Mouse (Mus musculus): Measurements from ENCODE around the gene Sms. TPM values are rescaled to one million over a fixed set of nuclear protein-coding genes. Genes with fewer than 3 reads are reported as not detected.

Gene Sms
- polyA plus RNA-seq, 1 experiment, result 81.8 TPM

DNA sequence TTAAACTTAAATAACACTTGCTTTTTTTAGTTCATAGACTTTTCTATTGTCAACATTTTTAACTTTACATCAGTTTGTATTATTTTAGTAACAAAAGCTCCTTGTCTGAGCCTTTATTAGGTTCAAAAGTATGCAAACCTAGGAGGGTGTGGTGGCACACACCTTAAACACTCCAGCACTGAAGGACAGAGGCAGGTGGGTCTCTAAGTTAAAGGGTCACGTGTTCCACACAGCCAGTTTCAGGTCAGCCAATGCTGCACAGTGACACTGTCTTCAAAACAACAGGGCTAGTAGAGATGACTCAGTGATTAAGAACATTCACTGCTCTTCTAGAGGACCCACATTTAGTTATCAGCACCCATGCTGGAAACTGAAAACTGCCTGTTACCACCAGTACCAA is 43.1 kb downstream of the Sms start:
- no peak for DNase-seq
- Histone ChIP-seq H3K27ac (ENCODE audit: insufficient read depth, low read length) (no peak overlapping the region), H3K27me3 (ENCODE audit: control insufficient read depth, insufficient read depth, low read length) (no peaks in the 10 kb centered on the region), H3K4me1 (ENCODE audit: control insufficient read depth, insufficient read depth, low read length) (no peaks in the 10 kb centered on the region), H3K4me3 (replicated peaks; ENCODE audit: insufficient read depth, low read depth, low read length) (no peak overlapping the region)
- 85% methylated on average over 1 of the region's 1 CpGs for WGBS
- no peak for TF ChIP-seq CTCF (IDR thresholded peaks at IDR 0.05; ENCODE audit: borderline replicate concordance, insufficient read depth, low read depth, low read length)
- no peak for TF ChIP-seq POLR2A (IDR thresholded peaks at IDR 0.05; ENCODE audit: borderline replicate concordance, insufficient read depth, low read length)

GRCm38 (mm10) chrX:157447431-157447830 is 44.7 kb downstream of the Sms start:
- DNase-seq, result no peak
- H3K27me3 ChIP-seq (ENCODE audit: control insufficient read depth, insufficient read depth, low read length), result no peaks in the 10 kb centered on the region
- WGBS, result 88% methylated on average over 6 of the region's 6 CpGs
- H3K4me1 ChIP-seq (ENCODE audit: control insufficient read depth, insufficient read depth, low read length), result no peaks in the 10 kb centered on the region
- H3K4me3 ChIP-seq (replicated peaks; ENCODE audit: insufficient read depth, low read depth, low read length), result no peak overlapping the region
- H3K27ac ChIP-seq (ENCODE audit: insufficient read depth, low read length), result no peak overlapping the region
- TF ChIP-seq CTCF (IDR thresholded peaks at IDR 0.05; ENCODE audit: borderline replicate concordance, insufficient read depth, low read depth, low read length) (no peak), POLR2A (IDR thresholded peaks at IDR 0.05; ENCODE audit: borderline replicate concordance, insufficient read depth, low read length) (no peak)

- no peaks in the 10 kb centered on the region for H3K27me3 ChIP-seq (ENCODE audit: control insufficient read depth, insufficient read depth, low read length)
Measured at GRCm38 (mm10) chrX:157434768-157435167, 57.3 kb downstream of the Sms start.

DNA sequence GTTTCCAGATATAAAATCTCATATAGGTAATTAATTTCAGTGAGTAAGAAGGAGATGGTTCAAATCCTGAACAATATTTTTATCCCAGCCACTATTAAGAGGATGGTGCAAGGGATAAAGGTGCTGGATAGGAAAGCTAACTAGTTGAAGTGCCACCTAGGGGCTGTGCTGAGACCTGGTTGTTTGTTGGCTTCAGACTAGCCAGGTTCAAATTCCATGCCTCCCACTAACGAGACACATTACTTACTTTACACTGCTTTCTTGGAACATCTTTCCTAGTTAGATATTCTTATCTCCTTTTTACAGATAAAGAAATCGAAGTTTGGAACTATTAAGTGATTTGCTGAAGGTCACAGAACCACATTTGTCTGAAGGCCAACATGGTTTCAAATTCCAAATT is 72.6 kb downstream of the Sms start:
- Histone ChIP-seq H3K27me3 (ENCODE audit: control insufficient read depth, insufficient read depth, low read length) (no peaks in the 10 kb centered on the region), H3K27ac (ENCODE audit: insufficient read depth, low read length) (no peak overlapping the region), H3K4me1 (ENCODE audit: control insufficient read depth, insufficient read depth, low read length) (no peaks in the 10 kb centered on the region), H3K4me3 (replicated peaks; ENCODE audit: insufficient read depth, low read depth, low read length) (no peak overlapping the region)
- TF ChIP-seq CTCF (IDR thresholded peaks at IDR 0.05; ENCODE audit: borderline replicate concordance, insufficient read depth, low read depth, low read length) (no peak), POLR2A (IDR thresholded peaks at IDR 0.05; ENCODE audit: borderline replicate concordance, insufficient read depth, low read length) (no peak)
- WGBS, result 65% methylated on average over 2 of the region's 2 CpGs
- DNase-seq, result no peak

More at GRCm38 (mm10) chrX:157434768-157435167, 57.3 kb downstream of the Sms start:
- H3K4me3 ChIP-seq (replicated peaks; ENCODE audit: insufficient read depth, low read depth, low read length), result no peak overlapping the region
- no peaks in the 10 kb centered on the region for H3K4me1 ChIP-seq (ENCODE audit: control insufficient read depth, insufficient read depth, low read length)
- WGBS, result 75% methylated on average over 1 of the region's 1 CpGs
- TF ChIP-seq POLR2A (IDR thresholded peaks at IDR 0.05; ENCODE audit: borderline replicate concordance, insufficient read depth, low read length), result no peak
- TF ChIP-seq CTCF (IDR thresholded peaks at IDR 0.05; ENCODE audit: borderline replicate concordance, insufficient read depth, low read depth, low read length), result no peak
- H3K27ac ChIP-seq (ENCODE audit: insufficient read depth, low read length), result no peak overlapping the region
- no peak for DNase-seq

DNA sequence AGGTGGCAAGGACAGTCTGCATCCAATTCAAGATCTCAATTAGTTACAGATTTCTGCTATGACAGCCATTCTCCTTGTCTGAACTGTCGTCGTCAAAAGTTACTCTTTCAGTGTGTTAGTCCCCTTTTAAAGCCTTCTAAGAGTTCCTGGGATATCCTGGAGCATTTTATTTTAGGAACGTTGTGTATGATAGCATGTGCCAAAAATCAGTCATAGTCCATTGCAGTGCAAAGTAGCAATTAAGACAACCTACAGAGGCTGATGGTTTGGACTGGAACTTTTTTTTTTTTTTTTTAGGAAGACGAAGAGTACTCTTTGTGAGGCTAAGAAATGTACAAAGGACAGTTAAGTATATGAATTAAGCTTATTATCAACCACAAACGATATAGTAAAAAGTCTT is 76.9 kb downstream of the Sms start, which contains the start of gene Phex:
TSS of gene Phex (minus strand) at position 101 of the 400 bp plus-strand sequence.
- H3K4me1 ChIP-seq (ENCODE audit: control insufficient read depth, insufficient read depth, low read length), result no peaks in the 10 kb centered on the region
- no peak within 1 kb of the TSS for H3K4me3 ChIP-seq (replicated peaks; ENCODE audit: insufficient read depth, low read depth, low read length)
- no peaks in the 10 kb centered on the region for H3K27me3 ChIP-seq (ENCODE audit: control insufficient read depth, insufficient read depth, low read length)
- no peak within 1 kb of the TSS for H3K27ac ChIP-seq (ENCODE audit: insufficient read depth, low read length)
- TF ChIP-seq CTCF (IDR thresholded peaks at IDR 0.05; ENCODE audit: borderline replicate concordance, insufficient read depth, low read depth, low read length) (no peak), POLR2A (IDR thresholded peaks at IDR 0.05; ENCODE audit: borderline replicate concordance, insufficient read depth, low read length) (no peak)
- DNase-seq, result no peak
- 36% methylated on average over 5 of the region's 5 CpGs for WGBS

- Histone ChIP-seq H3K4me1 (ENCODE audit: control insufficient read depth, insufficient read depth, low read length) (no peaks in the 10 kb centered on the region), H3K27me3 (ENCODE audit: control insufficient read depth, insufficient read depth, low read length) (no peaks in the 10 kb centered on the region), H3K27ac (ENCODE audit: insufficient read depth, low read length) (no peak overlapping the region), H3K4me3 (replicated peaks; ENCODE audit: insufficient read depth, low read depth, low read length) (no peak overlapping the region)
- DNase-seq, result no peak
- 46% methylated on average over 6 of the region's 6 CpGs for WGBS
- TF ChIP-seq CTCF (IDR thresholded peaks at IDR 0.05; ENCODE audit: borderline replicate concordance, insufficient read depth, low read depth, low read length), result no peak
- no peak for TF ChIP-seq POLR2A (IDR thresholded peaks at IDR 0.05; ENCODE audit: borderline replicate concordance, insufficient read depth, low read length)
Measured at GRCm38 (mm10) chrX:157404919-157405318, 87.2 kb downstream of the Sms start.

Other genes with a start within 250 kb of the Sms start
- gene Phex, start 77.0 kb downstream of the Sms start, polyA plus RNA-seq (2012; rRNA removed), result 0.95 and 1.1 TPM in 2 replicates
- not detected in 2 replicates for gene Yy2, start 76.7 kb upstream of the Sms start, polyA plus RNA-seq (2012; rRNA removed)
- 29.9 and 30.1 TPM in 2 replicates for gene Mbtps2, start 106.4 kb upstream of the Sms start, polyA plus RNA-seq (2012; rRNA removed)
- gene Smpx, start 206.6 kb upstream of the Sms start, polyA plus RNA-seq (2012; rRNA removed), result 9.7 and 10.2 TPM in 2 replicates